Mouse (Mus musculus) brain, embryonic 14.5 days (tissue): ENCODE measurements around the gene Ccdc93.

Source experiments
- CTCF ChIP-seq: fragments of 200-500 bp; IDR thresholded peaks from 2 replicates; pipeline ENCODE4 v1.5.1; 2012; ENCODE audit warnings: inconsistent platforms, mild to moderate bottlenecking, moderate library complexity, borderline replicate concordance; ENCODE audit not compliant: insufficient read depth, insufficient read length; ENCODE audit errors: extremely low read depth
- POLR2A ChIP-seq: fragments of 200-500 bp; IDR thresholded peaks from 2 replicates; pipeline ENCODE4 v1.6.1; 2012; ENCODE audit warnings: mild to moderate bottlenecking, inconsistent platforms, borderline replicate concordance; ENCODE audit not compliant: poor library complexity, insufficient read depth, insufficient read length, severe bottlenecking; ENCODE audit errors: extremely low read depth

DNA sequence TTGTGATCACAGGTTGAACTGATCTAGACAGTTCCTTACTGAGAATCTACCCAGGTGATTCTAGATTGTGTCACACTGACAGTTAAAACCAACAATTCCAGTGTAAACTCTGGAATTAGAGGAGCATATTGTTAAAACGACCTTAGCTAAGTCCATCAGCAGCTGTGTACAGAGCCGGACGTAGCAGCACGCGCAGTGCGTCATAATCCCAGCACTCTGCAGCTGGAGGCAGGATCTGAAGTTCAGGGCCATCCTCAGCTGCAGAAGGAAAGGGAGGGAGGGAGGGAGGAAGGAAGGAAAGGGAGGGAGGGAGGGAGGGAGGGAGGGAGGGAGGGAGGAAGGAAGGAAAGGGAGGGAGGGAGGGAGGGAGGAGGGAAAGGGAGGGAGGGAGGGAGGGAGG, 24.1 kb downstream of the Ccdc93 start:
- TF ChIP-seq POLR2A = no peak
- no peak for TF ChIP-seq CTCF
